Mouse (Mus musculus) CH12.LX (cell line): ENCODE measurements around the gene Ccr4. TPM values are rescaled to one million over a fixed set of nuclear protein-coding genes. Genes with fewer than 3 reads are reported as not detected.
A peak's percentile ranks its signal among the peaks of the same experiment; 100 is the strongest.

Source experiments
- DNase-seq: peaks from one replicate; pipeline ENCODE4 v3.0.0-alpha.2; 2013; ENCODE audit errors: extremely low read depth
- H3K27ac ChIP-seq: 2 replicates; pipeline ENCODE4 v1.5.1; 2012; ENCODE audit warnings: low read depth, mild to moderate bottlenecking, control low read depth, moderate library complexity; ENCODE audit not compliant: insufficient read depth
- H3K27me3 ChIP-seq: replicated peaks from 2 replicates; pipeline ENCODE3; 2012; ENCODE audit warnings: inconsistent platforms
- H3K36me3 ChIP-seq, 2 experiments: replicated peaks in 1 of 2; 2 replicates each; pipeline versions ENCODE3 to v1.6.1; 2012; ENCODE audit warnings: inconsistent platforms in 1 of 2, low read length in 1 of 2, mild to moderate bottlenecking in 1 of 2, mixed read lengths in 1 of 2, moderate library complexity in 1 of 2; ENCODE audit not compliant: control insufficient read depth in 1 of 2, insufficient read depth in 1 of 2
- H3K4me1 ChIP-seq, 2 experiments: 2 replicates each; pipeline ENCODE4 v1.6.1; 2012; ENCODE audit warnings: inconsistent platforms in 1 of 2, moderate library complexity in 1 of 2; ENCODE audit not compliant: insufficient read depth in 2 of 2, control insufficient read depth in 1 of 2
- H3K4me2 ChIP-seq: 2 replicates; pipeline ENCODE4 v1.6.1; 2012; ENCODE audit warnings: low read depth, mild to moderate bottlenecking, control low read depth; ENCODE audit not compliant: poor library complexity, insufficient read depth, severe bottlenecking
- H3K4me3 ChIP-seq, 3 experiments: fragments of 150-350 bp in 1 of 3; sonication (generic) in 1 of 3; replicated peaks in 1 of 3; 2 replicates each; pipeline versions ENCODE3 to v1.5.1; 2011 to 2012; ENCODE audit warnings: low read depth in 2 of 3, low read length in 2 of 3, mild to moderate bottlenecking in 2 of 3, moderate library complexity in 2 of 3, control low read depth in 1 of 3, improper control_type of control experiment in 1 of 3, inconsistent platforms in 1 of 3, mixed read lengths in 1 of 3; ENCODE audit not compliant: poor library complexity in 1 of 3
- H3K79me2 ChIP-seq: replicated peaks from 2 replicates; pipeline ENCODE4 v1.6.1; 2012; ENCODE audit warnings: mild to moderate bottlenecking, moderate library complexity; ENCODE audit not compliant: control insufficient read depth, poor library complexity, insufficient read depth, severe bottlenecking; ENCODE audit errors: extremely low read depth
- H3K9ac ChIP-seq: 2 replicates; pipeline ENCODE4 v1.6.1; 2012; ENCODE audit warnings: low read depth, mild to moderate bottlenecking, control low read depth, moderate library complexity; ENCODE audit not compliant: insufficient read depth
- H3K9me3 ChIP-seq: replicated peaks from 2 replicates; pipeline ENCODE3; 2012; ENCODE audit warnings: low read length, inconsistent platforms, mixed read lengths
- BHLHE40 ChIP-seq: IDR thresholded peaks from 2 replicates; pipeline ENCODE4 v1.6.1; 2011; ENCODE audit warnings: mild to moderate bottlenecking, low read depth, low read length, improper control_type of control experiment
- CTCF ChIP-seq, 2 experiments: IDR thresholded peaks in 1 of 2; conservative IDR thresholded peaks in 1 of 2; 2 replicates each; pipeline ENCODE4 v1.5.1; 2011 to 2012; ENCODE audit warnings: low read depth in 2 of 2, low read length in 2 of 2, improper control_type of control experiment in 1 of 2, inconsistent platforms in 1 of 2, mild to moderate bottlenecking in 1 of 2, moderate library complexity in 1 of 2
- E2F4 ChIP-seq: IDR thresholded peaks from 2 replicates; pipeline ENCODE4 v1.6.1; 2011; ENCODE audit warnings: low read depth, low read length, improper control_type of control experiment; ENCODE audit not compliant: insufficient replicate concordance
- ELF1 ChIP-seq: IDR thresholded peaks from 2 replicates; pipeline ENCODE4 v1.6.1; 2014; ENCODE audit warnings: low read depth, mild to moderate bottlenecking, inconsistent platforms, low read length, improper control_type of control experiment
- ETS1 ChIP-seq: conservative IDR thresholded peaks from 2 replicates; pipeline ENCODE4 v1.6.1; 2012; ENCODE audit warnings: low read depth, mild to moderate bottlenecking, inconsistent platforms, low read length, improper control_type of control experiment, moderate library complexity
- IRF4 ChIP-seq: IDR thresholded peaks from 2 replicates; pipeline ENCODE4 v1.6.1; 2014; ENCODE audit warnings: low read depth, mild to moderate bottlenecking, inconsistent platforms, low read length, improper control_type of control experiment
- JUN ChIP-seq: IDR thresholded peaks from 2 replicates; pipeline ENCODE4 v1.6.1; 2011; ENCODE audit warnings: low read depth, mild to moderate bottlenecking, low read length, improper control_type of control experiment, moderate library complexity; ENCODE audit not compliant: insufficient read depth
- MEF2A ChIP-seq: IDR thresholded peaks from 2 replicates; pipeline ENCODE4 v1.6.1; 2014; ENCODE audit warnings: low read depth, mild to moderate bottlenecking, inconsistent platforms, low read length, improper control_type of control experiment, borderline replicate concordance
- NELFE ChIP-seq: IDR thresholded peaks from 2 replicates; pipeline ENCODE4 v1.6.1; 2011; ENCODE audit warnings: low read depth, low read length, improper control_type of control experiment
- NRF1 ChIP-seq: IDR thresholded peaks from 2 replicates; pipeline ENCODE4 v1.6.1; 2014; ENCODE audit warnings: low read depth, mild to moderate bottlenecking, inconsistent platforms, low read length, improper control_type of control experiment, moderate library complexity
- PAX5 ChIP-seq: IDR thresholded peaks from 2 replicates; pipeline ENCODE4 v1.6.1; 2012; ENCODE audit warnings: low read length, inconsistent platforms, mixed read lengths
- POLR2AphosphoS2 ChIP-seq: IDR thresholded peaks from 2 replicates; pipeline ENCODE4 v1.6.1; 2011; ENCODE audit warnings: low read depth, low read length, improper control_type of control experiment
- RAD21 ChIP-seq: IDR thresholded peaks from 2 replicates; pipeline ENCODE4 v1.6.1; 2011; ENCODE audit warnings: low read depth, mild to moderate bottlenecking, low read length, improper control_type of control experiment, moderate library complexity
- SMC3 ChIP-seq: IDR thresholded peaks from 2 replicates; pipeline ENCODE4 v1.6.1; 2011; ENCODE audit warnings: low read depth, low read length, improper control_type of control experiment
- TBP ChIP-seq: conservative IDR thresholded peaks from 2 replicates; pipeline ENCODE4 v1.6.1; 2011; ENCODE audit warnings: low read depth, low read length, improper control_type of control experiment
- TCF12 ChIP-seq: IDR thresholded peaks from 2 replicates; pipeline ENCODE4 v1.6.1; 2014; ENCODE audit warnings: low read depth, mild to moderate bottlenecking, inconsistent platforms, low read length, improper control_type of control experiment
- UBTF ChIP-seq: IDR thresholded peaks from 2 replicates; pipeline ENCODE4 v1.6.1; 2012; ENCODE audit warnings: low read depth, mild to moderate bottlenecking, inconsistent platforms, low read length, improper control_type of control experiment, moderate library complexity
- USF1 ChIP-seq: IDR thresholded peaks from 2 replicates; pipeline ENCODE4 v1.6.1; 2014; ENCODE audit warnings: low read depth, mild to moderate bottlenecking, inconsistent platforms, low read length, improper control_type of control experiment
- ZKSCAN1 ChIP-seq: IDR thresholded peaks from 2 replicates; pipeline ENCODE4 v1.6.1; 2012; ENCODE audit warnings: low read depth, inconsistent platforms, low read length, improper control_type of control experiment, borderline replicate concordance
- ZMIZ1 ChIP-seq: IDR thresholded peaks from 2 replicates; pipeline ENCODE4 v1.6.1; 2012; ENCODE audit warnings: low read depth, mild to moderate bottlenecking, inconsistent platforms, low read length, improper control_type of control experiment
- ZNF384 ChIP-seq: IDR thresholded peaks from 2 replicates; pipeline ENCODE4 v1.6.1; 2012; ENCODE audit warnings: low read depth, low read length, improper control_type of control experiment, inconsistent platforms
- dilution Hi-C: fragments of 300-500 bp; cut with MboI; formaldehyde crosslinking; loops from 2 replicates; pipeline ENCODE4 v1.14.3; 2020; ENCODE audit warnings: low sequenced_read_pairs; ENCODE audit not compliant: extremely low pct_unique_long_range_greater_than_20kb, extremely low pct_ligation_motif_present
- in situ Hi-C: fragments of 300-500 bp; cut with MboI; formaldehyde crosslinking; loops from 3 replicates; pipeline ENCODE4 v1.14.3; 2019; ENCODE audit warnings: low sequenced_read_pairs, low pct_ligation_motif_present, low pct_unique_long_range_greater_than_20kb, mixed read lengths
- polyA plus RNA-seq: library from polyadenylated mRNA; unstranded; fragments of >175 nt; gene quantifications from 2 replicates; pipeline ENCODE4 v1.2.1, GENCODE M21; 2012; ENCODE audit warnings: low read depth; ENCODE audit not compliant: insufficient read length
- total RNA-seq, 2 experiments: library from RNA; depleted of rRNA; stranded (reverse); fragments of 300-350 nt in 1 of 2; fragments of >200 nt in 1 of 2; gene quantifications; 2 replicates each; pipeline ENCODE4 v1.2.3; 2012 to 2014

Gene Ccr4
- total and polyA plus RNA-seq, 3 experiments = 0.08 to 0.74 (median 0.36) TPM

DNA sequence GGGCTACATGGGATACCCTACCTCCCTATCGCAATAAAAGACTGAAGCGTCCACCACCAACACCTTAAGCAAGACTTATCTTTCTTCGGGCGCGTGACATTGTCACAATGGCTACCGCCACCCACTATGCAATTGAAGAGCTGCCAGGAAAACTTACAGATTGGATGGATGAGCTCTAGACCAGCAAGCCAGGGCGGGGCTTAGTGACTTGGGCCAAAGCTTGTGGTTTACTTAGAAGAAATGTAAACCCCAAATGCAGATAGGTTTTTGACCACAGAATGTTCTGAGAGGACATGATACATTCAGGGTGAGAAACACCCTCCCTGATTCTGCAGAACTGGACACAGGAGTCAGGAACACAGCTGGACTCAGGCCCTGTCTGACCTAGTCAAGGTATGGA lies 3.6 kb downstream of the Ccr4 start:
- no peak overlapping the region for H3K4me2 ChIP-seq
- H3K79me2 ChIP-seq = no peaks in the 10 kb centered on the region
- H3K36me3 ChIP-seq = no peaks in the 10 kb centered on the region
- in situ Hi-C loops (no loop called here), dilution Hi-C loops (no loop called here)
- peaks cover 2% of the 10 kb centered on the region for H3K9me3 ChIP-seq
- DNase-seq = no peak
- H3K4me3 ChIP-seq = no peak overlapping the region
- H3K27ac ChIP-seq = no peak overlapping the region
- TF ChIP-seq SMC3 (no peak), E2F4 (no peak), TCF12 (no peak)
- H3K4me1 ChIP-seq = peaks cover 0 to 26% of the 10 kb centered on the region in 2 experiments; a peak in 2 of 4 replicates
- H3K9ac ChIP-seq = no peak overlapping the region
- no peaks in the 10 kb centered on the region for H3K27me3 ChIP-seq

GRCm38 (mm10) chr9:114499783-114500515 lies 4.8 kb downstream of the Ccr4 start:
- H3K36me3 ChIP-seq = no peaks in the 10 kb centered on the region
- DNase-seq = peak; percentile 63
- no peak overlapping the region for H3K9ac ChIP-seq
- H3K9me3 ChIP-seq = peaks cover 2% of the 10 kb centered on the region
- no peak overlapping the region for H3K4me2 ChIP-seq
- in situ Hi-C loops = loop anchor here (25.0 kb wide), 1 partner anchor 188 kb away; no protein-coding TSS in a partner anchor
- TF ChIP-seq TCF12 = no peak
- TF ChIP-seq SMC3 = peak; percentile 78
- no peak for TF ChIP-seq ZNF384
- peak; percentile 11 to 77; a peak in 2 of 4 replicates for TF ChIP-seq CTCF (conservative IDR thresholded peaks at IDR 0.05 in 1 of 2, IDR thresholded peaks at IDR 0.05 in 1 of 2; ENCODE audit: low read depth in 2 of 2, low read length in 2 of 2)
- TF ChIP-seq POLR2AphosphoS2 = no peak
- TF ChIP-seq PAX5 = no peak
- no peak for TF ChIP-seq JUN
- TF ChIP-seq MEF2A = peak; percentile 61; the same call in 1 of the 2 replicates
- no peak for TF ChIP-seq UBTF
- TF ChIP-seq ZKSCAN1 = no peak
- TF ChIP-seq ETS1 = no peak
- TF ChIP-seq BHLHE40 = no peak
- no peak for TF ChIP-seq NELFE
- TF ChIP-seq NRF1 = no peak
- TF ChIP-seq USF1 = no peak
- no peak for TF ChIP-seq TBP
- peak; percentile 72 for TF ChIP-seq RAD21
- no peak for TF ChIP-seq IRF4
- no peak for TF ChIP-seq ELF1
- no peak for TF ChIP-seq ZMIZ1
- H3K4me1 ChIP-seq = peaks cover 0 to 29% of the 10 kb centered on the region in 2 experiments; a peak in 2 of 4 replicates
- dilution Hi-C loops = no loop called here
- no peak overlapping the region for H3K27ac ChIP-seq
- no peaks in the 10 kb centered on the region for H3K27me3 ChIP-seq
- H3K4me3 ChIP-seq = no peak overlapping the region
- no peaks in the 10 kb centered on the region for H3K79me2 ChIP-seq
